Mouse (Mus musculus): ENCODE data around the gene Kdm1a.
A peak's percentile ranks its signal among the peaks of the same experiment; 100 is the strongest.

Gene Kdm1a

DNA sequence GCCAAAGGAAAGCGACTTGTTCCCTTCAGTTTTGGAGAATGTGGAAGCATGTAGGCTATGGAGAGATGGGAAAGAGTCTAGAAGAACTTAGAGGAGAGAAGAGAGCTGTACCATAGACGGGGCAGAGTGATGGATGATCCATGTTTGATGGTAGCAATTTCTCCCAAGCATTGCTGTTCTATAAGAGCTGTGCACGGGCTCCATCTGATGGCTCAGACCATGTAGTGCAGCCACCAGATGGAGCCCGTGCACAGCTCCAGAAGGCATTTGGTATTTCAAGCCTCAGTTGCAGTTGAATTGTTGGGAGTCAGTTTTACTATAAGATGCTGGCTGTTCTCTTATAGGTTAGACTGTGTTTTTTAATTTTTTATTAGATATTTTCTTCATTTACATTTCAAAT lies 76.1 kb downstream of the Kdm1a start:
- peak; percentile 66 for DNase-seq (ENCODE audit: low spot score)

DNA sequence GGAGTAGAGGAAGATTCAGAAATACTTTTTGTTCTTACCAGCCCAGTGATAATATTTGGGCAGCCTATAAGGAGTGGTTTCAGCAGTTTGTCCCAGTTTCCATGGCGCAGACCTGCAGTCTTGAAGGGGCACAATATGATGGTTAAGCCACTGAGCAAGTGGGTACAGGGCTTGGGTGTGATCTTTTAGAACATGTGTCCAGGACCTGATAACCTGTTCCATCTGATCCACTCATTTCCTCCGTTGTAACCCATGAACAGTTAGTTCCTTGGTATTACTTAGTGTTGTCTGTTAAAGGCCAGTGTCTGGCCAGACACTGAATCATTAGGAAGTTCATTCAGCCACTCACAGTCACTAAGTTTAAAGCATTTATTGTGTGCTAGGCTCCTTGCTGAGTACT lies 78.2 kb downstream of the Kdm1a start:
- no peak for DNase-seq (ENCODE audit: low spot score)

- no peak for DNase-seq (ENCODE audit: low spot score)
Measured at GRCm38 (mm10) chr4:136521898-136522297, 80.6 kb downstream of the Kdm1a start.

DNA sequence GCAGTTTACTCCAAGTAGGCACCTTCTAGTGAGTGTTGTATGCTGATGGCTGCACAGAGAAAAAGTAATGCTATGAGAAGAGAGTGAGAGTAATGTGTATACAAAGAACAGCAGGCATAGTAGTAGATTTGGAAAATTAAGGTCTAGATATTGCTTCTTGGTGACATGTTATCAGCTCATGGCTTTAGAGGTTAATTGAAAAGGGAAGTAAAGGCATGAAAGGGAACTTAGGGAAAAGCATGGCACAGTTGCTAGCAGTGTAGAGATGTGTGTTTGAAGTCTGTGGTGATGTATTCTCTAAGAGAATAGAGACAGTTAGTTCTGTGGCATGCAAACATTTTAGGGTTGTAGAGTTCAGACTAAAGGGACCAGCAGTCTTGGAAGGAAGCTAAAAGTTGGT lies 82.7 kb downstream of the Kdm1a start:
- no peak for DNase-seq (ENCODE audit: low spot score)

GRCm38 (mm10) chr4:136518576-136518975 lies 83.9 kb downstream of the Kdm1a start:
- DNase-seq (ENCODE audit: low spot score), result no peak

DNA sequence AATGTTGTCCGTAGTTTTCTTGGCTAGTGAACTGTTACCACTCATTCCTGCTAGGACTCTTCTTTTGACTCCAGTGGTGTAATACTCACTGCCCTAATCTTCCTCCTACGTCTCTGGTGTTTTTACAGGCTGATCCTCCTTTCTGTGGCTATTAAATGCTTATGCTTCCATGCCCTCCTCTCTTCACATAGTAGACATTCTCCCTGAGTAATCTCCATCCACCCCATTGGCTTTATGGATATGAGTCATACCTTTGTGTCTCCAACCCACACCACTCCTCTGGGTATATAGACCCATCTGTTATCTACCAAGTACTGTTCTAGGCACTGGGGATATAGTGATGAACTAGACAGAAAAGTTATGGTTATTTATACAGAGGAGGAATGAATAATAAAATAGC lies 84.4 kb downstream of the Kdm1a start:
- DNase-seq (ENCODE audit: low spot score), result no peak

GRCm38 (mm10) chr4:136512905-136513304 lies 89.6 kb downstream of the Kdm1a start:
- no peak for DNase-seq (ENCODE audit: low spot score)

DNA sequence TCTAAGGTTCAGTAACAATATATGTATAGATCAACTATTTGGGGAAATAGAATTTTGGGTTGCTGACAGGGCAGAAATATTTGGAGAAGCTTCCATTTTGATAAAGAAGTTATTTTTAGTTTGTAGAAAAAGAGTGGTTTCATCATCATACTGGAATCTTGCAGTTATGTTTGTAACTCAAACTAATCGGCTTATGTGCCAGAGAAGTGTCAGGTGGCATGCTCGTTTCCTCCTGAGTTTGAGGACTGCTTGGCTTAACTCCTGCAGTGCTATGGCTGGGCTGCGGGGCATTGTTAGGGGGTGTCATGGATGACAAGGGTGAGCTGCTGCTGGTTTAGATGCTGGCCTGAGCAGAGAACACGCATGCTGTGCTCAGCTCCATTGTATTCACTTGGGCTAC lies 90.8 kb downstream of the Kdm1a start:
- DNase-seq (ENCODE audit: low spot score), result peak; percentile 63

DNA sequence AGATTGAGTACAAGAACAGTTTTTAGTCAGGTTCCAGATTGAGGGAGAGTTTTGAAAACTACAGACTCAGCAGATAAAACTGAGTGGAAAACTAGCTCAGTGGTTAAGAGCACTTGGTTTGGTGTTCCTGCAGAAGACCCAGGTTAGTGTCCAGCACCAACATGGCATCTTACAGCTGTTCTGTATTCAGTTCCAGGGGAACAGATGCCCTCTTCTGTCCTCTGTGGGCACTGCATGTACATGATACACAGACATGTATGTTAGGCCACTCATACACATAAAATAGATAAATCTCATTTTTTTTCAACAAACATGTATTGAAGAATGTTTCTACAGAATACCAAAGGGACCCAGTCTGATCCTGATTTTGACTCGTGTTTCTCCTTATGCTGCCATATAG lies 92.7 kb downstream of the Kdm1a start:
- no peak for DNase-seq (ENCODE audit: low spot score)

GRCm38 (mm10) chr4:136505426-136506215 lies 96.9 kb downstream of the Kdm1a start:
- peak; percentile 41 for DNase-seq (ENCODE audit: low spot score)

Data from adipocyte (in vitro differentiated cells).